Mouse (Mus musculus) MEL (cell line): Measurements from ENCODE around the gene Slc25a26. TPM values are rescaled to one million over a fixed set of nuclear protein-coding genes. Genes with fewer than 3 reads are reported as not detected.

ENCODE experiments used
- DNase-seq: peaks from one replicate; pipeline ENCODE4 v3.0.0; 2011; ENCODE audit warnings: low read depth, low spot score
- H3K27ac ChIP-seq: 2 replicates; pipeline ENCODE4 v1.5.1; 2012; ENCODE audit warnings: low read depth, mild to moderate bottlenecking, control low read depth, low read length, moderate library complexity; ENCODE audit not compliant: control insufficient read depth
- H3K27me3 ChIP-seq, 2 experiments: fragments of 150-350 bp in 1 of 2; sonication (generic) in 1 of 2; 2 replicates each; pipeline ENCODE4 v1.6.1; 2012; ENCODE audit warnings: low read length in 2 of 2, mild to moderate bottlenecking in 2 of 2, improper control_type of control experiment in 1 of 2, moderate library complexity in 1 of 2; ENCODE audit not compliant: insufficient read depth in 2 of 2, control insufficient read depth in 1 of 2
- H3K36me3 ChIP-seq, 2 experiments: 2 replicates each; pipeline ENCODE4 v1.6.1; 2012 to 2014; ENCODE audit warnings: low read length in 2 of 2, improper control_type of control experiment in 1 of 2, inconsistent platforms in 1 of 2, mild to moderate bottlenecking in 1 of 2; ENCODE audit not compliant: insufficient read depth in 2 of 2, control insufficient read depth in 1 of 2
- H3K4me1 ChIP-seq, 2 experiments: fragments of 150-350 bp in 1 of 2; sonication (generic) in 1 of 2; 2 replicates each; pipeline ENCODE4 v1.6.1; 2012; ENCODE audit warnings: low read length in 2 of 2, improper control_type of control experiment in 1 of 2, mild to moderate bottlenecking in 1 of 2; ENCODE audit not compliant: insufficient read depth in 2 of 2, control insufficient read depth in 1 of 2
- H3K4me3 ChIP-seq, 2 experiments: fragments of 150-350 bp in 1 of 2; sonication (generic) in 1 of 2; 2 replicates each; pipeline ENCODE4 v1.5.1; 2012; ENCODE audit warnings: low read depth in 2 of 2, low read length in 2 of 2, mild to moderate bottlenecking in 2 of 2, moderate library complexity in 2 of 2, control low read depth in 1 of 2, improper control_type of control experiment in 1 of 2; ENCODE audit not compliant: control insufficient read depth in 1 of 2, insufficient read depth in 1 of 2
- H3K79me2 ChIP-seq: 2 replicates; pipeline ENCODE4 v1.6.1; 2012; ENCODE audit warnings: mild to moderate bottlenecking, low read length, moderate library complexity; ENCODE audit not compliant: control insufficient read depth, poor library complexity, insufficient read depth
- H3K9ac ChIP-seq: 2 replicates; pipeline ENCODE4 v1.6.1; 2012; ENCODE audit warnings: low read depth, mild to moderate bottlenecking, control low read depth, low read length, moderate library complexity; ENCODE audit not compliant: control insufficient read depth, poor library complexity, severe bottlenecking
- H3K9me3 ChIP-seq: fragments of 150-350 bp; sonication (generic); replicated peaks from 2 replicates; pipeline ENCODE4 v1.6.1; 2012; ENCODE audit warnings: mild to moderate bottlenecking, low read length, improper control_type of control experiment, moderate library complexity; ENCODE audit not compliant: insufficient read depth
- CHD1 ChIP-seq: IDR thresholded peaks from 2 replicates; pipeline ENCODE4 v1.6.1; 2012; ENCODE audit warnings: low read depth, mild to moderate bottlenecking, inconsistent platforms, low read length, improper control_type of control experiment
- CTCF ChIP-seq, 3 experiments: IDR thresholded peaks in 2 of 3; conservative IDR thresholded peaks in 1 of 3; 2 replicates each; pipeline ENCODE4 v1.5.1; 2011 to 2012; ENCODE audit warnings: low read length in 3 of 3, low read depth in 2 of 3, mild to moderate bottlenecking in 2 of 3, improper control_type of control experiment in 1 of 3, inconsistent platforms in 1 of 3, mixed read lengths in 1 of 3, moderate library complexity in 1 of 3; ENCODE audit not compliant: control insufficient read depth in 1 of 3, insufficient read depth in 1 of 3, poor library complexity in 1 of 3, severe bottlenecking in 1 of 3
- E2F4 ChIP-seq: IDR thresholded peaks from 2 replicates; pipeline ENCODE4 v1.6.1; 2011; ENCODE audit warnings: low read depth, low read length, improper control_type of control experiment, borderline replicate concordance
- GATA1 ChIP-seq: IDR thresholded peaks from 2 replicates; pipeline ENCODE4 v1.6.1; 2011; ENCODE audit warnings: low read depth, low read length, improper control_type of control experiment
- HCFC1 ChIP-seq: IDR thresholded peaks from 2 replicates; pipeline ENCODE4 v1.6.1; 2012; ENCODE audit warnings: low read depth, mild to moderate bottlenecking, inconsistent platforms, low read length, improper control_type of control experiment, moderate library complexity
- MAFK ChIP-seq: IDR thresholded peaks from 2 replicates; pipeline ENCODE4 v1.6.1; 2011; ENCODE audit warnings: low read depth, mild to moderate bottlenecking, low read length, improper control_type of control experiment, borderline replicate concordance
- MAX ChIP-seq: IDR thresholded peaks from 2 replicates; pipeline ENCODE4 v1.6.1; 2011; ENCODE audit warnings: low read length, improper control_type of control experiment
- NRF1 ChIP-seq: IDR thresholded peaks from 2 replicates; pipeline ENCODE4 v1.6.1; 2014; ENCODE audit warnings: low read depth, mild to moderate bottlenecking, inconsistent platforms, low read length, improper control_type of control experiment, moderate library complexity; ENCODE audit not compliant: poor library complexity, insufficient read depth, severe bottlenecking
- POLR2AphosphoS2 ChIP-seq: IDR thresholded peaks from 2 replicates; pipeline ENCODE4 v1.6.1; 2011; ENCODE audit warnings: low read length, improper control_type of control experiment
- RAD21 ChIP-seq: IDR thresholded peaks from 2 replicates; pipeline ENCODE4 v1.6.1; 2011; ENCODE audit warnings: mild to moderate bottlenecking, low read depth, low read length, improper control_type of control experiment
- RCOR1 ChIP-seq: IDR thresholded peaks from 2 replicates; pipeline ENCODE4 v1.6.1; 2012; ENCODE audit warnings: low read depth, mild to moderate bottlenecking, inconsistent platforms, low read length, improper control_type of control experiment
- SIN3A ChIP-seq: IDR thresholded peaks from 2 replicates; pipeline ENCODE4 v1.6.1; 2012; ENCODE audit warnings: low read length, improper control_type of control experiment, inconsistent platforms
- SMC3 ChIP-seq: IDR thresholded peaks from 2 replicates; pipeline ENCODE4 v1.6.1; 2011; ENCODE audit warnings: low read depth, low read length, improper control_type of control experiment
- TBP ChIP-seq: IDR thresholded peaks from 2 replicates; pipeline ENCODE4 v1.8.0; 2011; ENCODE audit warnings: low read depth, low read length, improper control_type of control experiment
- TCF12 ChIP-seq: IDR thresholded peaks from 2 replicates; pipeline ENCODE4 v1.6.1; 2014; ENCODE audit warnings: low read depth, mild to moderate bottlenecking, inconsistent platforms, low read length, improper control_type of control experiment, moderate library complexity
- UBTF ChIP-seq: IDR thresholded peaks from 2 replicates; pipeline ENCODE4 v1.6.1; 2012; ENCODE audit warnings: low read depth, mild to moderate bottlenecking, inconsistent platforms, low read length, improper control_type of control experiment, moderate library complexity, borderline replicate concordance; ENCODE audit not compliant: insufficient read depth
- ZC3H11A ChIP-seq: IDR thresholded peaks from 2 replicates; pipeline ENCODE4 v1.6.1; 2012; ENCODE audit warnings: low read depth, mild to moderate bottlenecking, inconsistent platforms, low read length, improper control_type of control experiment
- ZKSCAN1 ChIP-seq: IDR thresholded peaks from 2 replicates; pipeline ENCODE4 v1.6.1; 2012; ENCODE audit warnings: low read depth, mild to moderate bottlenecking, inconsistent platforms, low read length, improper control_type of control experiment, moderate library complexity
- ZMIZ1 ChIP-seq: IDR thresholded peaks from 2 replicates; pipeline ENCODE4 v1.6.1; 2012; ENCODE audit warnings: low read depth, mild to moderate bottlenecking, inconsistent platforms, low read length, improper control_type of control experiment, moderate library complexity
- ZNF384 ChIP-seq: IDR thresholded peaks from 2 replicates; pipeline ENCODE4 v1.6.1; 2012; ENCODE audit warnings: low read depth, mild to moderate bottlenecking, inconsistent platforms, low read length, improper control_type of control experiment
- polyA plus RNA-seq, 2 experiments: library from polyadenylated mRNA; stranded (reverse) in 1 of 2; unstranded in 1 of 2; fragments of >175 nt in 1 of 2; fragments of >200 nt in 1 of 2; gene quantifications; 2 replicates each; pipeline versions ENCODE4 v1.2.1 to v1.2.4; 2012; ENCODE audit warnings: low replicate concordance in 2 of 2, low read depth in 1 of 2; ENCODE audit not compliant: insufficient read length in 2 of 2, insufficient read depth in 1 of 2, missing spikeins in 1 of 2
- total RNA-seq: library from RNA; depleted of rRNA; stranded (reverse); fragments of 300-350 nt; gene quantifications from 2 replicates; pipeline ENCODE4 v1.2.3, GENCODE M21; 2012

Gene Slc25a26
- total and polyA plus RNA-seq, 3 experiments: 8.1 to 11.5 TPM; not detected in 1

GRCm38 (mm10) chr6:94614346-94614745, 114.2 kb downstream of the Slc25a26 start:
- no peaks in the 10 kb centered on the region for H3K36me3 ChIP-seq
- no peak for DNase-seq
- H3K9ac ChIP-seq: no peak overlapping the region
- H3K27ac ChIP-seq: no peak overlapping the region
- H3K9me3 ChIP-seq: no peaks in the 10 kb centered on the region
- TF ChIP-seq UBTF: no peak
- TF ChIP-seq E2F4: no peak
- TF ChIP-seq ZC3H11A: no peak
- TF ChIP-seq TBP: no peak
- no peak for TF ChIP-seq TCF12
- no peak for TF ChIP-seq RCOR1
- H3K27me3 ChIP-seq: no peaks in the 10 kb centered on the region; a peak in 1 of 4 replicates
- H3K79me2 ChIP-seq: no peaks in the 10 kb centered on the region
- no peak overlapping the region for H3K4me3 ChIP-seq
- H3K4me1 ChIP-seq: no peaks in the 10 kb centered on the region

GRCm38 (mm10) chr6:94615936-94616335, 115.8 kb downstream of the Slc25a26 start:
- no peak for DNase-seq
- no peak for TF ChIP-seq ZKSCAN1
- no peak for TF ChIP-seq CHD1
- TF ChIP-seq CTCF (IDR thresholded peaks at IDR 0.05 in 2 of 3, conservative IDR thresholded peaks at IDR 0.05 in 1 of 3; ENCODE audit: control insufficient read depth in 1 of 3, insufficient read depth in 1 of 3, low read depth in 2 of 3, low read length in 3 of 3, poor library complexity in 1 of 3, severe bottlenecking in 1 of 3): no peak
- no peak for TF ChIP-seq MAFK
- TF ChIP-seq ZMIZ1: no peak
- no peak for TF ChIP-seq ZC3H11A
- TF ChIP-seq SMC3: no peak
- TF ChIP-seq ZNF384: no peak
- TF ChIP-seq POLR2AphosphoS2: no peak
- TF ChIP-seq HCFC1: no peak
- TF ChIP-seq GATA1: no peak
- TF ChIP-seq TBP: no peak
- no peak for TF ChIP-seq SIN3A
- TF ChIP-seq TCF12: no peak
- TF ChIP-seq NRF1: no peak
- TF ChIP-seq UBTF: no peak
- TF ChIP-seq MAX: no peak
- no peak for TF ChIP-seq RAD21
- TF ChIP-seq RCOR1: no peak
- no peak overlapping the region for H3K27ac ChIP-seq
- H3K4me3 ChIP-seq: no peak overlapping the region
- H3K4me1 ChIP-seq: no peaks in the 10 kb centered on the region
- no peaks in the 10 kb centered on the region for H3K9me3 ChIP-seq
- H3K79me2 ChIP-seq: no peaks in the 10 kb centered on the region
- H3K9ac ChIP-seq: no peak overlapping the region
- no peaks in the 10 kb centered on the region; a peak in 1 of 4 replicates for H3K27me3 ChIP-seq
- H3K36me3 ChIP-seq: no peaks in the 10 kb centered on the region
